In genomic region chr2:31611400-31611799, GRCm38 (mm10) we compare ENCODE assay signal across 14 mouse cellular contexts. TPM values are rescaled to one million over a fixed set of nuclear protein-coding genes. Genes with fewer than 3 reads are reported as not detected.
A peak's percentile ranks its signal among the peaks of the same experiment; 100 is the strongest.
DNase-seq lines count a peak whose midpoint lies in the region; ATAC-seq and TF ChIP-seq lines count a peak whose summit lies in the region.
"Had no signal": no experiment of that assay in that cellular context is flagged by ENCODE, and none has a peak within 500 bp of the region (broad histone marks: within the 10 kb centered on the region; RNA-seq: fewer than 3 reads in every experiment).

No protein-coding gene starts in this region.

- peak overlapping the region; percentile 30; the same call in 1 of the 2 replicates for H3K9ac ChIP-seq in forebrain, embryonic 13.5 days
- no peak overlapping the region for H3K9ac ChIP-seq in forebrain, embryonic 12.5 days
- H3K9ac ChIP-seq in liver, embryonic 14.5 days (replicated peaks): no peak overlapping the region
- H3K9ac ChIP-seq in liver, embryonic 12.5 days: no peak overlapping the region
- no peak overlapping the region for H3K9ac ChIP-seq in embryonic facial prominence, embryonic 12.5 days
- H3K9ac ChIP-seq: liver, embryonic 13.5 days had no signal

- H3K4me2 ChIP-seq in forebrain, embryonic 13.5 days: no peak overlapping the region
- H3K4me2 ChIP-seq in forebrain, embryonic 12.5 days: no peak overlapping the region
- H3K4me2 ChIP-seq in liver, embryonic 14.5 days (ENCODE audit: low read depth): no peak overlapping the region
- H3K4me2 ChIP-seq in liver, embryonic 12.5 days: no peak overlapping the region
- no peak overlapping the region for H3K4me2 ChIP-seq in embryonic facial prominence, embryonic 12.5 days (replicated peaks)
- H3K4me2 ChIP-seq: liver, embryonic 13.5 days had no signal

- H3K27ac ChIP-seq in forebrain, embryonic 13.5 days: no peak overlapping the region
- no peak overlapping the region for H3K27ac ChIP-seq in forebrain, embryonic 12.5 days
- no peak overlapping the region for H3K27ac ChIP-seq in liver, embryonic 14.5 days
- H3K27ac ChIP-seq in liver, embryonic 12.5 days: no peak overlapping the region
- 0 out of 2 replicates have a peak overlapping the region, but pooled peaks have one; percentile 17 for H3K27ac ChIP-seq in embryonic facial prominence, embryonic 12.5 days
- H3K27ac ChIP-seq: heart, embryonic 10.5 days; liver, embryonic 13.5 days had no signal

- ATAC-seq in forebrain, embryonic 13.5 days: no peak
- ATAC-seq in forebrain, embryonic 12.5 days (ENCODE audit: low FRiP score): no peak
- ATAC-seq in liver, embryonic 14.5 days (ENCODE audit: insufficient read depth): no peak
- no peak for ATAC-seq in liver, embryonic 12.5 days
- no peak for ATAC-seq in embryonic facial prominence, embryonic 12.5 days (ENCODE audit: insufficient number of reproducible peaks, insufficient read depth, low FRiP score, low TSS enrichment)
- no peak for ATAC-seq in cerebellum, adult (ENCODE audit: insufficient number of reproducible peaks, low FRiP score, low TSS enrichment)

- peaks cover 22% of the 10 kb centered on the region for H3K4me1 ChIP-seq in forebrain, embryonic 13.5 days
- peaks cover 21% of the 10 kb centered on the region for H3K4me1 ChIP-seq in forebrain, embryonic 12.5 days
- peaks cover 2 to 11% of the 10 kb centered on the region in 2 experiments; a peak in 3 of 4 replicates for H3K4me1 ChIP-seq in liver, embryonic 14.5 days (replicated peaks; ENCODE audit: control insufficient read depth in 2 of 2, insufficient read depth in 2 of 2, low read length in 1 of 2)
- H3K4me1 ChIP-seq in liver, embryonic 12.5 days: peaks cover 42% of the 10 kb centered on the region
- no peaks in the 10 kb centered on the region for H3K4me1 ChIP-seq in embryonic facial prominence, embryonic 12.5 days
- H3K4me1 ChIP-seq: heart, embryonic 10.5 days had no signal

- no peaks in the 10 kb centered on the region for H3K27me3 ChIP-seq in forebrain, embryonic 13.5 days
- no peaks in the 10 kb centered on the region for H3K27me3 ChIP-seq in forebrain, embryonic 12.5 days
- no peaks in the 10 kb centered on the region for H3K27me3 ChIP-seq in liver, embryonic 14.5 days (ENCODE audit: control insufficient read depth, insufficient read depth, low read length)
- no peaks in the 10 kb centered on the region for H3K27me3 ChIP-seq in liver, embryonic 12.5 days (replicated peaks)
- no peaks in the 10 kb centered on the region for H3K27me3 ChIP-seq in embryonic facial prominence, embryonic 12.5 days
- H3K27me3 ChIP-seq: liver, embryonic 13.5 days had no signal

- peak; percentile 29 for TF ChIP-seq CTCF in liver, embryonic 14.5 days (IDR thresholded peaks at IDR 0.05; ENCODE audit: low read depth)

- no peak for TF ChIP-seq EP300 in liver, embryonic 14.5 days (IDR thresholded peaks at IDR 0.05; ENCODE audit: low read depth)

- H3K36me3 ChIP-seq in forebrain, embryonic 13.5 days (ENCODE audit: poor library complexity, severe bottlenecking): peaks cover 94% of the 10 kb centered on the region
- H3K36me3 ChIP-seq in forebrain, embryonic 12.5 days (replicated peaks): peaks cover 91% of the 10 kb centered on the region
- H3K36me3 ChIP-seq in liver, embryonic 14.5 days (replicated peaks; ENCODE audit: control insufficient read depth, insufficient read depth, low read depth): peaks cover 17% of the 10 kb centered on the region
- H3K36me3 ChIP-seq in liver, embryonic 12.5 days: peaks cover 95% of the 10 kb centered on the region
- H3K36me3 ChIP-seq in embryonic facial prominence, embryonic 12.5 days: peaks cover 94% of the 10 kb centered on the region

- DNase-seq in liver, embryonic 14.5 days (ENCODE audit: low read depth in 3 of 3, low spot score in 3 of 3): no peak
- peak; percentile 56 for DNase-seq in ES-CJ7 (ENCODE audit: low read depth, low spot score)
- no peak for DNase-seq in thymus, adult 18-20 months
- DNase-seq: cerebellum, adult 9-10 months; kidney, postnatal 14 days; liver, embryonic 13.5 days; spleen, adult 18-20 months had no signal

- H3K4me3 ChIP-seq in forebrain, embryonic 13.5 days: no peak overlapping the region
- no peak overlapping the region for H3K4me3 ChIP-seq in forebrain, embryonic 12.5 days (replicated peaks)
- H3K4me3 ChIP-seq in liver, embryonic 14.5 days (ENCODE audit: insufficient read depth in 1 of 2, low read depth in 2 of 2, low read length in 2 of 2): no peak overlapping the region
- no peak overlapping the region for H3K4me3 ChIP-seq in liver, embryonic 12.5 days
- no peak overlapping the region for H3K4me3 ChIP-seq in embryonic facial prominence, embryonic 12.5 days
- H3K4me3 ChIP-seq: heart, embryonic 10.5 days; liver, embryonic 13.5 days had no signal

- no peaks in the 10 kb centered on the region for H3K9me3 ChIP-seq in forebrain, embryonic 13.5 days (replicated peaks)
- H3K9me3 ChIP-seq in forebrain, embryonic 12.5 days: no peaks in the 10 kb centered on the region
- no peaks in the 10 kb centered on the region for H3K9me3 ChIP-seq in liver, embryonic 14.5 days (ENCODE audit: control insufficient read depth, low read length)
- no peaks in the 10 kb centered on the region for H3K9me3 ChIP-seq in liver, embryonic 12.5 days (replicated peaks)
- no peaks in the 10 kb centered on the region for H3K9me3 ChIP-seq in embryonic facial prominence, embryonic 12.5 days
- H3K9me3 ChIP-seq: heart, embryonic 10.5 days; liver, embryonic 13.5 days had no signal

- 79% methylated on average over 8 of the region's 8 CpGs for WGBS in forebrain, embryonic 13.5 days
- WGBS in forebrain, embryonic 12.5 days: 81% methylated on average over 8 of the region's 8 CpGs
- WGBS in liver, embryonic 14.5 days (ENCODE audit: insufficient replicate concordance): 74% methylated on average over 8 of the region's 8 CpGs
- WGBS in liver, embryonic 12.5 days (ENCODE audit: insufficient replicate concordance): 77% methylated on average over 8 of the region's 8 CpGs
- 78% methylated on average over 8 of the region's 8 CpGs for WGBS in embryonic facial prominence, embryonic 12.5 days

RNA-seq across cellular contexts. Expression of gene Prdm12, which starts 28.4 kb away (rescaled TPM):
- polyA plus RNA-seq in forebrain, embryonic 13.5 days (2015; fragmentation: Nextera tagmentation; extraction: Ambion mirVana): 1.3 and 2.1 TPM in 2 replicates
- polyA plus RNA-seq in forebrain, embryonic 12.5 days (2016; fragmentation: Nextera tagmentation; extraction: Ambion mirVana): 5.4 and 6.7 TPM in 2 replicates
- not detected in 2 replicates for polyA plus RNA-seq in liver, embryonic 14.5 days (2012; rRNA removed)
- polyA plus RNA-seq in liver, embryonic 14.5 days (2014; fragmentation: Nextera tagmentation; extraction: Ambion mirVana): not detected in 2 replicates
- polyA plus RNA-seq in liver, embryonic 12.5 days (2016; fragmentation: Nextera tagmentation; extraction: Ambion mirVana): not detected in 2 replicates
- polyA plus RNA-seq in embryonic facial prominence, embryonic 12.5 days (2016; fragmentation: Nextera tagmentation; extraction: Ambion mirVana): 9.4 and 14.9 TPM in 2 replicates
- polyA plus RNA-seq: C2C12; heart, embryonic 10.5 days; liver, embryonic 13.5 days had no signal

RNA-seq across cellular contexts. Expression of gene Fubp3, which starts 38.9 kb away (rescaled TPM):
- 72.7 and 76.5 TPM in 2 replicates for polyA plus RNA-seq in forebrain, embryonic 13.5 days (2015; fragmentation: Nextera tagmentation; extraction: Ambion mirVana)
- polyA plus RNA-seq in forebrain, embryonic 12.5 days (2016; fragmentation: Nextera tagmentation; extraction: Ambion mirVana): 97.6 and 104 TPM in 2 replicates
- 11.6 and 14.0 TPM in 2 replicates for polyA plus RNA-seq in liver, embryonic 14.5 days (2012; rRNA removed)
- 19.0 and 22.1 TPM in 2 replicates for polyA plus RNA-seq in liver, embryonic 14.5 days (2014; fragmentation: Nextera tagmentation; extraction: Ambion mirVana)
- polyA plus RNA-seq in liver, embryonic 12.5 days (2016; fragmentation: Nextera tagmentation; extraction: Ambion mirVana): 41.8 and 45.9 TPM in 2 replicates
- polyA plus RNA-seq in embryonic facial prominence, embryonic 12.5 days (2016; fragmentation: Nextera tagmentation; extraction: Ambion mirVana): 91.7 and 95.9 TPM in 2 replicates

RNA-seq across cellular contexts. Expression of gene Exosc2, which starts 59.1 kb away (rescaled TPM):
- polyA plus RNA-seq in forebrain, embryonic 13.5 days (2015; fragmentation: Nextera tagmentation; extraction: Ambion mirVana): 53.2 and 59.2 TPM in 2 replicates
- 57.8 and 60.7 TPM in 2 replicates for polyA plus RNA-seq in forebrain, embryonic 12.5 days (2016; fragmentation: Nextera tagmentation; extraction: Ambion mirVana)
- 17.5 and 25.3 TPM in 2 replicates for polyA plus RNA-seq in liver, embryonic 14.5 days (2012; rRNA removed)
- polyA plus RNA-seq in liver, embryonic 14.5 days (2014; fragmentation: Nextera tagmentation; extraction: Ambion mirVana): 26.9 and 27.2 TPM in 2 replicates
- 57.8 and 64.9 TPM in 2 replicates for polyA plus RNA-seq in liver, embryonic 12.5 days (2016; fragmentation: Nextera tagmentation; extraction: Ambion mirVana)
- polyA plus RNA-seq in embryonic facial prominence, embryonic 12.5 days (2016; fragmentation: Nextera tagmentation; extraction: Ambion mirVana): 79.6 and 79.7 TPM in 2 replicates
